Mouse (Mus musculus) ovary, postnatal 14 days (tissue): Measurements from ENCODE around the gene Taldo1.

Experiments used
- DNase-seq: peaks from one replicate; pipeline ENCODE4 v3.0.0; 2022; ENCODE audit warnings: low spot score

The Taldo1 gene

DNA sequence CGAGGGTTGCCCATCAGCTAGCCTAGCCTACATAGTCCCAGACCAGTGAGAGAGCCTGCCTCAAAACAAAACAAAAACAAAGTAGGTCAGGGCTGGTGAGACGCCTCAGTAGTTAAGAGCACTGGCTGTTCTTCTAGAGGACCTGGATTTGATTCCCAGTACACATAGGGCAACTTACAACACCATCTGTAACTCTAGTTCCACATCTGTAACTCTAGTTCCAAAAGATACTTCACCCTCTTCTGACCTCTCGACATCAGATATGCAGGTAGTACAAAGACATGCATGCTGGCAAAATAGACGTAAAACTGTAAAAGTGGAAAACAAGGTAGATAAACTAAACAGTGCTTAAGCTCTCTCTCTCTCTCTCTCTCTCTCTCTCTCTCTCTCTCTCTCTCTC is 31.8 kb downstream of the Taldo1 start:
- DNase-seq, result no peak

DNA sequence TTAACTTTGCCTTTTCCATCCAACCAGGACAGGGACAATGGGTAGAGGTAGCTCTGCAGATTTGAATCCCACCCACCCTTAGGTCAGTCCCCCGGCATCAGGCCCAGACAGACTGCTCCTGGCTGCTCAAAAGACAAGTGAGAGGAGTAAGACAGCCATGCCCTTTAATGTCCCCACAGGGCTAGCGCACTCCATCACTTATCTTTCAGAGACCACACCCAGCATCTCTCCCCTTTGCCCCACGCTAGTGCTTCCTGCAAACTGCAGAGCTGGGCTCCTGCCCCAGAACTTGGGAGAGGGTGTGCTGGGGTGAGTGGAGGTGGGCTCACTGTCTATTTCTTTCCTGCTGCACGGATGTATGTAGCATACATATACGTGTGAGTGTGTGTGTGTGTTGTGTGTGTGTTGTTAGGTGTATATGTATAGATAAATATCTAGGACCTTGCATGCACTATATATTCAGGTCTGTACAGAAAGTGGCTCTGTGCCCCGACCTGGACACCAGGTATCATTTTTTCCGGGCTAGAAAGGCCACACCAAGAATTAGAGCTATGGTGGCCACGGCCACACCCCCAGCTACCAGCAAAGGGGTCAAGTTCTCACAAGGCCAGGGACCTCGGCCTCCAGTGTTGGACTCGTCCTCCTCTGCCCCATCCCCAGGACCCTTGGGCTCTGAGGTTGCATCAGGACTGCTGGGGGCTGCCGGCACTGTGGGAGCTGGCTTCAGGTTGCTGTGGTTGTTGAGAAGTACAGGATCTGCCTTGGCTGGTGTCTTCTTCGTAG is 35.1 kb downstream of the Taldo1 start:
- no peak for DNase-seq

DNA sequence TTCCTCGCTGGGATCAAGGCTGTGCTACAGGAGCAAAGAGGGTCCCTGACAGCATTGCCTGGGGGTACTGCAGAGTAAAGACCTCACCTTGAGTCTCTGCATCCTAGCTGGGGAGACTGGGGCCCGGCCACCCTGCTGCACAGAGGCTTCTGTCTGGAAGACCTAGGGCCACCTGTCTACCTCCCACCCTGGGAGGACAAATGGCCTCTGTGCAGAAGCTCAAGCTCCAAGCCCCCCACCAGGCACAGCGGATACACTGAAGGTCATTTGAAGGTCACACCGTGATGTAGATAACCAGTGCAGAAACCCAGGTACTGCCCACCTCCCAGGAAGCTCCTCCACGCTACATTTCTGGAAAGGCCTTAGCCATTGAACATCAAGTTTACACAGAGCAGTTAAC is 36.7 kb downstream of the Taldo1 start:
- DNase-seq, result no peak

GRCm38 (mm10) chr7:141429310-141429709 is 37.3 kb downstream of the Taldo1 start, which contains the start of gene Cend1:
TSS of gene Cend1 (minus strand) at chr7:141429491.
- DNase-seq, result no peak

DNA sequence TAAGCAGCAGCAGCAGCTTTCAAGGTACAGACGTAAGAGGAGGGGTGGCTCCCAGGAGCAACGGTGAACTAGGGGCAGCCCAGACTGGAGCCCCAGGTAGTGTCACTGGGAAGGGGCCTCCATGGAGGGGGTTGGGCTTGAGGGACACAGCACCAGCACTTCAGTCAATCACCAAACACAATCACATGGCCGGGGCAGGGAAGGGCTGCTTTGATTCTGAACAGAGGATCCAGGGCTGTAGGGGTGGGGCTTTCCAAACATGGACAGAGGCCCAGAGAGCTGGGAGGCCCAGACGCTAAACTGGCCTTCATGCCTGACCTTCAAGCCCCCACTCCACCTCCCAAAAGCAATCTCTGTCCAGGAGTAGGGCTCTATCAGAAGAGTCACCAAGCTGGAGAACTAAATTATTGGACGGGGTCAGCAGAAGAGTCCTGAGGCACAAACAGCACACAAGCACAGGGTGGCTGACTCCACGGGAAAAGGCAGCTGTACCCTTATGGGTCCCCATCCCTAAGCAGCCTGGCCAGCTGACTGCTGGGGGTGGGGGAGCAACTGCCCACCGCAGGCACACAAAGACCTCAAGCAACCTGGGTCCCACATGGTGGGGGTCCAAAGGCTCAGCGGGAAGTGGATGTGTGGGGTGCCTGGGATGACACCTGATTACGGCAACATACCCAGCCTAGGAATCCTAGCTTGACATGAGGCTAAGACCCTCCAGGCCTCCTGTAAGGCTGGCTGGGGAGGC is 38.0 kb downstream of the Taldo1 start:
- DNase-seq, result no peak

DNA sequence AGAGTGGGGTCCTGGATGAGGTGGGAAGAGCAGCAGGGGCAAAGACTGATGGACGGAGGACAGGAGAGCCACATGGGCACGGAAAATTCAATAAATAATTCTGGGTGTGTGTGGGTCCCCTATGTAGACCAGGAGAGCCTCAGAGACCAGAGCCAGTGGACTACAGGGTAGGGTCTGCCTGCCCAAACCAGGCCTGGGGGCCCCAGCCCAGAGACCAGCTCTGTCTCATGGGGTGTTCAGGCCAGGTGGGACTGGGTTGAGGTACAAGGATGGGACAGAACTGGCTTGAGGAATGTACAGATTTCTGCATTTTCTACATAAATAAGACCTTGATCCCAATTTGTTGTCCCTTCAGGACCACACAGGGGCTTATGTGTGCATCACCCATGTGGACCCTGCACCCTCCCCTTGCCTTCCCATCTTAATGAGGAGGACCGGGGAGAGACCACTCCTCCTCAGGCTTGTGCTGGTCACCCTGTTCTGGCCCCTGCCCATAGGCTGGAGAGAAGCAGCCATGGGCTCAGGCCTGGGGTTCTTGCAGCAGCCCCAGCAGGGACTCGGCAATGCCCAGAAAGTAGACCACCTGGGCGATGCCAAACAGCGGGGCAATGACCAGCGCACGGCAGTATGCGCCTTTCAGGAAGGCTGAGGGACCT is 38.7 kb downstream of the Taldo1 start:
- DNase-seq, result no peak

DNA sequence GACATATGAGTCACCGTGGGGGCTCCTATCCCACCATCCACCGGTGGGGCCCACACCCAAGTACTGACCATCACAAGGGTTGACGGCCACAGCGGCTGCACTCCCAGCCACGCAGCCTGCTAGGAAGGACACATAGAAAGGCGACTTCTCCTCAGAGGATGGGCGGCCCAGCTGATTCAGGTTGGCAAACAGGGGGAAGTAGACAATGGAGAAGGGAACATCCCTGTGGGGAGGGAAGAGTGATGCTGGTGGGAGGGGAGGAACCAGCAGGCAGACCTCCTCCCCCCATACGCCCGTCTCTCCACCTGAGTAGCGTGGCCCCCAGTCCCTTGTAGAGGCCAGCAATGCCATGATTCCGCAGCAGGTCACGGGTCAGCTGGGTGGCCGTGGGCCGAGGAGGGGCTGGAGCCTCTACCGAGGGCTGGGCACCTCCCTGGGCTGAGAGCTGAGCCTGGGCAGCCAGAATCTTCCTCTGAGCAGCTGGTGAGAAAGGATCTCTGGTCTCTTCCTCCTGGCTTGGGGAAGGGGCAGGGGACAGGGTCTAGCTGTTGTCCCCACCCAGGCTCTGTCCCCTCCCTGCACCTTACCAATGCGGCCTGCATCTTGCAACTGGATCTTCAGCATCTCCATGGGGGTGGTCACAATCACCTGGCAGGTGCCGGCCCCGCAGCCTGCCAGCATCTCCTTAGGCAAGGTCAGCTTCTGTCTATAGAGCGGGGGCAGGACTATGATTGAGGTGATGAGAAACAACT is 39.6 kb downstream of the Taldo1 start:
- no peak for DNase-seq

GRCm38 (mm10) chr7:141432186-141432611 is 40.2 kb downstream of the Taldo1 start:
- DNase-seq, result no peak

DNA sequence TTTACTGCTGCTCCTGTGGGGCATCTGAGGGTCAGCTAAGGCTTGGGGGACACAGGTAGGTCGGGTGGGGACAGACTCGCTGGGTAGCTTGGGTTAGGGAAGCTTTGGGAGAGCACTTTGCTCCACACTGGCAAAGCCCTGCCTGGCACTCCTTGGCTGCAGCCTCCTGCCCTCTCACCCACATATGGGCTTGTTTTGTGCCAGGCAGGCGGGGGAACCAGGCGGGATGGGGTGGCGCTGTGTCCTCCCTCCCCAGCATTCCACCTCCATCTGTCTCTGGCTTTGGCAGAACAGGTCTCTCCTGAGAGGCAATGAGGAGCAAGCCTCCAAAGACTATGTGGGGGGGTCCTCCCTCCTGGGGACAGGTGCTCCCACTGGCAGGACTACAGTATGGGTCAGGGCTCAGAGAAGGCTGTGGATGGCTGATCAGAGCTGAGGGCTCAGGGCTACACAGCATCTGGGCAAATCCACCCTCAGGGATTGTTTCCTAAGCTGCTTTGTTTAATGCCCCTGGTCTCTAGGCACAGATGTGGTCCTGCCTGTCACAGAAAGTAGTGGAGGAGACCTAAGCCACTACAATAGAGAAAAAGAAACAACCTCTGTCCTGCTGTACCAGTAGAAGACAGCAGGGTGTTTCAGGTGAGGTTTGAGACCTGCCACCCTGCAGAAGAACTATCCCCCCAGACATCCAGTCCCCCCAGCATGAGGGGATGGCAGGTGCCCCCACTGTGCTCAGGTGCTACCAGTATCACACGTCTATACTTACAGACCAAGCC is 40.9 kb downstream of the Taldo1 start:
- no peak for DNase-seq

- DNase-seq, result no peak
Observed at GRCm38 (mm10) chr7:141433517-141434400, 41.8 kb downstream of the Taldo1 start.

- DNase-seq, result no peak
Observed at GRCm38 (mm10) chr7:141434464-141434863, 42.5 kb downstream of the Taldo1 start.

DNA sequence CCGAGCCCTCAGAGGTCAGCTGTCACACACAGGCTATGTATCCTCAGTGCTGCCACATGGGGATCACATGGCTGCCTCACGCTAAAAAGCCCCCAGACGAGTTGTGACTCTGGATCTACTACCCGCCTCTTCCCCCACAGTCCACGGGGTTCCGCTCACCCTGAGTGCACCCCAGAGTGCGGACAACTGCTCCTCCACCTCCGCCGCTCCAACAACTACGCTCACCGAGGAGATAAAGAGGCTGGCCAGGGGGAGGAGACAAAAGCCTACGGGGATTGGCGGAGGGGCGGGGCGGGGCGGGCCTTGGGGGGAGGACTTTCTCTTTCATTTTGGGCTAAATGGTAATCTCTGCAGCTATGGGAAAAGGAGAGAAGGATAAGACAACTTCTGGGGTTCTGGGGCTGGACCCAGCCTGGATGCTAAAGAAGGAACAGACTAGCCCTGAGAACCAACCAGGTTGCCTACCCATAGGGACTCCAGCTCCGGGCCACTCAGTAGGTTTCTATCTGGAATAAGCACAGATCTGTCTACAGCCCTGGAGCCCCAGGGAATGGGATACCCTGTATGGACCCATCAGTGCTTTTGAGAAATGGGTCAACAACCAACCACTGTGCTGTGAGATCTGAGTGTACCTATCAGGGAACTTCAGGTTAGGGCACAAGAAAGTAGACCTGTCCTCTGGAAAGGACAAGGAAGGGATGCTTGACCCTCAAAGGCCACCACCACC is 43.3 kb downstream of the Taldo1 start:
- no peak for DNase-seq

GRCm38 (mm10) chr7:141435856-141436522 is 44.0 kb downstream of the Taldo1 start:
- DNase-seq, result no peak

GRCm38 (mm10) chr7:141436523-141436892 is 44.5 kb downstream of the Taldo1 start:
- no peak for DNase-seq

DNA sequence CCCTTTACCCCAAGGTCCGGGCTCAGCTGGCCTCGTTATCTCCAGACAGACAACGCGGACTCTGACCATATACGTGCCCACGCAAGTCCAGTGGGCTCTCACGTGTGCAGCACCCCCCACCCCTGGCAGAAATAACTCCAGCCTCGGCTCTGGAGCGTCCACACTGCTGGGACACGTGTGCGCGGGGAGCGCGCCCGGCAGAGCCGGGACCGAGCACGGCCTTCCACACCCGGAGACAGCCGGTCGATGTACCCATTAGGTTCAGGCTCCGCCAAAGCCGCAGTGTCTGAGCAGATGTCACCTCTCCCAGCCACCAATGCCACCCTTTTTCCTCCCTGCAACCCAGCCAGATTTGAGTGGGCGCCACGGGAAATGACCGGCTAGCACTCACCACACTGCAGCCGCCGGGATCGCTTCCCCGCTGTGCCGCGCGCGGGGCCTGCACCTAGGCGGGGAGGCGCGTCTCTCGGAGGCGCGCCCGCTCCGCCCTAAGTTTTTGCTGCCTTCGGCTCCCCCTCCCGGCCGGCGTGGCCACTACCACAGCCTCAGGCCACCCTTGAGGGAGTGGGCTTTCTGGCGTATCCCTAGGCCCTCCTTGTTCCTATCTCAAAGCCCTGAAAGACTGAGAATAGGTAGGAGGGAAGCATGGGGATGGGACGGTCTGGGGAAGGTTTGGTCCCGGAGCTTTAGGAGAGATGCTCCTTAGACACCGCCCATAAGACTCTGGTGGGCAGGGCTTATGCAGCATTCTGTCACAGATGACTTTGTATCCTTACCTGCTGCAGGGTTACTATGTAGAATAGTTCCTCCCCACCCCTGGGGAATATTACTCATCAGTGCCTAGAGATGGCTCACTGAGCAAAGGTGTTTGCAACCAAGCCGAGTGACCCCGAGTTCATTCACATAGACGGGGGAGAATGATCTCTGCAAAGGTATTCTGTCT is 45.5 kb downstream of the Taldo1 start, which contains the start of gene Slc25a22:
TSS of gene Slc25a22 (minus strand) at position 715 of the 943 bp plus-strand sequence.
- DNase-seq, result peak; percentile 76

GRCm38 (mm10) chr7:141438201-141438968 is 46.4 kb downstream of the Taldo1 start:
- DNase-seq, result no peak

GRCm38 (mm10) chr7:141439140-141439679 is 47.2 kb downstream of the Taldo1 start:
- DNase-seq, result no peak
